Mouse (Mus musculus) frontal cortex, postnatal 36 days (tissue): Measurements from ENCODE around the gene Hip1r.

Source experiments
- DNase-seq, 2 experiments: peaks; one replicate each; pipeline ENCODE4 v3.0.0; 2022; ENCODE audit warnings: low spot score in 2 of 2

Gene Hip1r

DNA sequence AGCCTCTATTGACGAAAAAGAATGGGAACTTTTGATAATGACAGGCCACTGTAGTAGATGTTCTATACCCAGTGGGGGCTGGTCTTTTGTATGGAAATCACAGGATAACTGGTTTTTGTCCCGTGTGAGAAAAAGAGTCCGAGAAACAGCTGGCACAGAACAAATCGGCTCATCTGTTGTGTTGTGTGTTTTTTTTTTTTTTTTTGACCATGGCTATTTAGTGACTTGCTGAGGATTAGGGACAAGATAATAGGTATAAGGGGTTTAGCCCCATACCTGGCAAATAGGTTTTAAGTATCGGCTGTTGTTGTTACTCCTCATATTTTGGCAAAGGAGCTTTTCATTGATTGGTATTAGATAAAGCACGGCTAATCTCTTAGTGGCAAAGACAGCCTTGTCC, 975 bp upstream of the Hip1r start:
- no peak for DNase-seq

DNA sequence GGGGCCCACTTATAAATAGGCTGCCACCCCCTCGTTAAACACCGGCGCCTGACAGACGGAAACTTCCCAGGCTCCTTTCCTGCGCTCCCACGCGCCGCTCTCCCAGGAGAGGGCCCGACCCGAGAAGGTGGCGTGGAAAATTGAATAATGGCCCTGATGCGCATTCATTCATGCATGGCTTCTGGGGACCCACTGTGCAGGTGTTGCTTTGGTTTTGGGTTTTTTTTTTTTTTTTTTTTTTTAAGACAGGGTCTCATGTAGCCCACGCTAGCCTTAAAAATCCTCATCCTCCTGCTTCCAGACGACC, 704 bp downstream of the Hip1r start:
- peak in 1 of 2 experiments; percentile 43 for DNase-seq

DNA sequence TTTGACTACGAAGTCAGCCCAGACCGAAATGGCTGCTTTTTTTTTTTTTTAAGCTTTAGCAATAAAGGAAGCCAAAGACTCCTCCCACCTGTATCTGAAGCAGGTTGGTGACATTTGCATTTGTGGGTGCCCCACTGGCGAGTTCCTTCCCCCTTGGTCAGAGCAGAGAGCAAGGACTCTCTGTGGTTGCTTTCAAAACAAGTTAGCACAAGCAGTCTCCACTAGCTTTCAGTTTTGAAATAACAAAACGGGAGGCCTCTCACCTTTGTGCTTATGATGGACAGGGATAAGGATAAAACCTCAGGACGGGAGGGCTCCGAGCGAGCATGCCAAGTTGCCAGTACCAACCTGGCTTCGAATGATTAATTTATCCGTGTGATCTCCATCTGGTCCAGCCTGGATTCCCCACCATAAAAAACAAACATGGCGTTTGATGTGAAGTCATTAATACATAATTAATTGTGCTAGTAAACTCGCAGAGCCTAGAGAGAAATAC, 1.2 kb downstream of the Hip1r start:
- no peak for DNase-seq

DNA sequence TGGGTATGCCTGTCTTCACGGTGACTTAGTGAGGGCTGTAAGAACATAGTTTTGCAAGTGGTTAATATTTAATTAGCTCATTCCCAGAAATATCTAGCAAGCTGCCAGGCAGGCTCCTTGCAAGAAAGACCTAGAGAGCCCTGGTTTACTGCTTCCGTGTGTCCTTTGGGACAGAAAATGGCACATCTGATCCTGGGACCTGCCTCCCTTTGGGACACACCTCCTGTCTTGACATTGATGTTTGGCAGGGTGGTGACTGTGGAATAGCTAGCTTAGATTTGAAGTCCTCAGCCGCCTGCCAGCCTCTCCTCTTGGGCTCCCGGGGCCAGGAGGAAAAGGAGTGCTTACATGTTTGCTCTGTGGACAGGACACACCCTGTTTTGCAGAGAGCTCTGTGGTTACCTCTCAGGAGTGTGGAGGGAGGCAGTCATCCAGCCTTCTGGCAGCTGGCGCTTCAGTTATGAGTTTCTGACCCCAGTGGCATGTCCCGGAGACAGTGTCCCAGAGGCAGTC, 2.3 kb downstream of the Hip1r start:
- DNase-seq: no peak

DNA sequence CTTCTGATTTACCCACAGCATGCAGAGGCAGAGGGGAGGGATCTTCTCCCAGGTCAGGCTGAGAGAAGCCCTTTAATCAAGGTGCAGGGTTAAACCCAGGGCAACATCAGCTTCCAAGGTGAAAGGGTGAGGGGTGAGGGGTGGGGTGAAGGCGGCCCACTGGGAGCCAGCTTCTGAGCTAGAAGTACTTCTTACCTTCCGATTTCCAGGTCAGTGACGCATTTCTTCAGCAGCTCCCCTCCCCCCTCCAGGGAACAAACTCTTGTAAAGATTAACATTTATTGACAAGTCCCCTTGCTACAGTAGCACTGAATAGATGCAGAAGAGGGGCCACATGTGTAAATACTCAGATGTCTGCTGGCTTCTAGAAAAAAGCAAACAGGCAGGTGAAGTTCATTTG, 3.8 kb downstream of the Hip1r start:
- DNase-seq: no peak

DNA sequence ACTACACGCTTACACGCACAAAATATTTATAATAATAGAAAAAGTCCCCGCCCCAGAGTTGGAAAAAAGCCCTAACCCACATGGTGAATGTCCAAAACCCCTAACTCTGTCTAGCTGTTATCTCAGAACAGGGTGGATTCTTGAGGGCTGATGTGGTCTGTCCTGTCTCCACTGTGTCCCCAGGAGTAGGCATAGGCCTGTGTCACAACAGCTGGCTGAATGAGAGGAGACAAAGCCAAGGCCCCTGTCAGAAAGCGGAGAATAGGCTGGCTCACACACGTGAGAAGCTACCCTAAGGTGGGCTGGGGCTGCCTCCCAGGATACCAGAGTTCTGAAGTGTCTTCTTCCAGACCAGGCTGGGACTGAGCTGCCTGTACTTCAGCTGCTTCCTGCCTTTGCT, 4.7 kb downstream of the Hip1r start:
- no peak for DNase-seq

DNA sequence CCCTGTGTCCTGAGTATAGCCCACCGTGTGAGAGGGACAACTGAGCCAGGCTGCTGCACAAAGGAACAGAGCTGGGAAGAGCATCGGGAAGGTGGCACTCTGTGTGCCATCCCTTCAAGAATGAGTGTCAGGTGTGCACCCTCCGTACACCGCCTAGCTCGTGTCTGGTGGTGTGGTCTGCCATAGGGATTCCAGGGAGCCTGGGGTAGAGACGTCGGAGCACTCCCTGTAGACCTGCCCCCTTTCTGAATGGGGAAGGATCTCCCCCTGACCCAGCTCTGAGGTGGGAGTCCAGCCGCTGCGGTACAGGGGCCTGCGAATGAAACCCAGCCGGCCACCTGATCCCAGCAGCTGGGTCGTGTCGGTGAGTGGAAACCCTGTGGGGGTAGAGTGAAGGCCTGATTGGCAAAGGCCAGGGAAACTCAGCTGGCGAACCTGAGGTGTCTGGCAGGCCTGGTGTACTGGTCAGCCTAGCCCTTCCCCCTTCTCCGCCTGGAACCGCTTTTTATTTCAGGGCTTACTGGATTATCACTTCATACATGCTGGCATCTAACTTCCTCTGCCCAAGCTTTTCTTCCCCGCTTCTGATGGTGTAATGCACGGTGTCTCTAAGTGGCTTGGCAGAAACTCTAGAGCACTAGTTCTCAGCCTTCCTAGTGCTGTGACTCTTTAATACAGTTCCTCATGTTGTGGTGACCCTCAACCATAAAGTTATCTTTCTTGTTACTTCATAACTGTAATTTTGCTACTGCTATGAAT, 6.0 kb downstream of the Hip1r start:
- no peak for DNase-seq

DNA sequence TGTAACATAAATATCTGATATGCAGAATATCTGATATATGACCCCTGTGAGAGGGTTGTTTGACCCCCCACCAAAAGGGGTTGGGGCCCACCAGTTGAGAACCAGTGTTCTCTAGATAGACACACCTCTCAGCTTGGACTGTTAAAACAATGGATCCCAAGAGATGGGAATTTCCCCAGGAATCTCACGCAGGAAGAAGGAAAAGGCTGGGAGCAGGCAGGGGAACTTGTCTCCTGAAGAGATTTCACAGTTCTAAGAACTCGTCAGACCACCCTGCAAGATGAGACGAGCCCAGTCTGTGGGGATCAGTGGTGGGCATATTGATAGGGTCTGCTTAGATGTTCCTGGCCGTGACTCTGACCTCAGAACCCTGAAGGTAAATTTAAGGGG, 6.5 kb downstream of the Hip1r start:
- no peak for DNase-seq

DNA sequence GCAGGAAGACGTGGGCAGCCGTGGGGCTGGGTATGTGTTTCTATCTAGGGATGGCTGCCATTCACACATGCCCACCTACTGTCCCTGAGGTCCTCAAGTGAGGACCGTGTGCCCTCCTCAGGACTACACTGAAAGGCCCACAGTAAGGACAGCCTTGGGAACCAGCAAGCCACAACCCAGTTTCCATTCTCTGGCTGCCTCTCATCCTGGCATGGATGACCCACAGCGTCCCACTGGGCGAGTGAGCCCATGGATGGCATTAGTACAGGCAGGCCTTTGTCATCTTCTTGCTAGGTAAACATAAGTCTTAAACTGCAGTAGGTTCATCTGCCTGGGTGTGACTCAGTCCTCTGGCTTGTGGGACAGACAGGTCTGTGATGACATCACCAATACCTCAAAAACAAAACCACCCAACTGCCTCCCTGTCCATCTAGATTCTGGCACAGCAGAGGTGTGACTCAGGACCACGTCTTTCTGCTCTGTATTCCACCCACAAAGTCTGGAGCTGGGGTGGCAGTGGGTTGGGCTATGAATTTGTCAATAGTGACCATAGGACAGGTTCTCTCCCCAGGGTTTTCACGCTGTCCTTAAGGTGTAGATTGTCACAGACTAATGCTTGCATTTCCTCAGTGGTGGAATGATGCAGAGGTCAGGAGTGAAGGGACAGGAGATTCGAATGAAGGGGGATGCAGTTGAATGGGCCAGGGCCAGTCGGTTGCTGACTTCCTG, 7.3 kb downstream of the Hip1r start:
- no peak for DNase-seq

DNA sequence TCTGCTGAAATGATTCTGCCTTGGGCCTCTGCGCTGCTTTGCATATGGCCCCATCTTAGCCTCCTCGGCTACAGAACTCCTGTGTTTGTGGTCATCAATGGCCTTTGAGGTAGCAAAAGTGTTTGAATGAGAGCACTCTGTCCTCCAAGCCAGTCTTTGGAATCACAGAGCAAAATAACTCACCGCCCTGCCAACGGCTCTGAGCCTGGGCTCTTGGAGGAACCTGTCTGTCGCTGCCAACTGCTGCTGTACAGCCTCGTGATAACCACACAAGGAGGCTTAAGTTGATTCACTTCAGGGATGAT, 7.8 kb downstream of the Hip1r start:
- DNase-seq: no peak

DNA sequence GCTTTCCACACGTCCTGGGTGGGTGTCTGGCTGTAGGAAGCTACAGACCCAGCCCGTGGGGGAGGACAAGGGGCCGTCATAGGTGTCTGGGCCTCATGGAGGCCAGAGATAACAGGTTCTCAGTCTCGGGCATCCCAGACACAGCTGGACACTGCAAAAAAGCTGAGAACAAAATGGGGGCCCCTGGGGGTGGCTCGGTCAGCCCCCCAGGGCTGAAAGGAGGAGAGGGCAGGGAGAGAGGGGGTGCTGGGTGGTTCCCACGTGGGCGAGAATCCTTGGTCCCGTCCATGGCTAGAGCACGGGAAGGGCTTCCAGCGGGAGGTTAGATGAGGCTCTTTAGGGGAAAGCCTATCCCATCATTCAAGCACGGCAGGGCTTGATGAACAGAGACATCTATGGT, 9.4 kb downstream of the Hip1r start:
- DNase-seq: no peak

DNA sequence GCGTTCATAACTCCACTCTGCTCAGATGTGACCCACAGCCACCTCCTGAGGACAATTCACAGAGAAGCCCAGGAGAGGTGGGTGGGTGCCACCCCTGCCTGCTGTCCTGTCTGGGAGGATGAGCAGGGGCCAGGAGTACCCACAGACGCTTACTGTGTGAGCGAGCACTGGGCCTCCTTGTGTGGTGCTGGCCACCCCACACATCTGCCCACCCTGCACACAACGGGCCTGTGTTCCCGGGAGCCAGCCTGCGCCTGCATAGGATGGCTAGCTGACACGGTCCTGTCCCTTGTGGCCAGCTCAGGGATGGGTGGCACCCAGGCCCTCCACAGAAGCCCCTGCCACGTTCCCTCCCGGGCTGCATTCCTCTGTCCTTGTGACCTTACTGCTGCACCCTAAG, 12.0 kb downstream of the Hip1r start:
- DNase-seq: no peak

DNA sequence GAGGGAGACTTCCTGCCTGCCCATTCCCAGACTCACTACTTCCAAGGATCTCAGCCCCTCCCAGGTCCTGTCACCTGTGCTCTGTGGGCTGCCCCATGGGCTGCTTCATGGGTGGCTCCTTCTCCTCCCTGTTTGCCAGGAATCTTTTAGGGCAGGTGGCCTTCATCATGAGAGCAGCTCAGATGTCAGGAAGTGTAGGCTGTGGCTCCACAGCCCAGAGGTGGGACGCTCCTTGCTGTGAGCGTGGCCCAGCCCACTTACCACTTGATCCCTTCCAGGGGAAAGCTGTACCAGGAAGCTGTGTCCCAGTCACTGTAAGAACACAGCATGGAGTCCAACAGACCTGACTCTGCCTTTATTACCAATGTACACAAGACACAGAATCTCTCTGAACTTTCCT, 13.5 kb downstream of the Hip1r start:
- DNase-seq: no peak

DNA sequence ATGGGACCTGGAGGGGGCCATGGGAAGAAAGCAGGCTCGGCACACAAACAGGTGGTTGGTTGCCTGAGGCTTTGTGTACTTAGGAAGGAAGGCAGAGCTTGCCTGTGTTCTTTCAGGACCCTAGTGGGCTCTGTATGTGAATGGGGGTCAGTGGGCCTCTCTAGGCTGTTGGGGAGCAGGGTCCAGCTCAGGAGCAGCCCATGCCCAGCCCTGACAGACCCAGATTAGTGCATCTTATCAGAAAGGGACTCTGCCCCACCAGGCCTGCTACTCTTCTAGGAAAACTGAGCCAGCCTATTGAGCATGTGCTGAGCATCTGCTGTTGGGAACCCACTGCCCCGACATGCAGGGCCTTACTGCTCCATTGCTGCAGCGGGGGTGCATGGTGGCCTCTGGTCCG, 14.1 kb downstream of the Hip1r start:
- no peak for DNase-seq

DNA sequence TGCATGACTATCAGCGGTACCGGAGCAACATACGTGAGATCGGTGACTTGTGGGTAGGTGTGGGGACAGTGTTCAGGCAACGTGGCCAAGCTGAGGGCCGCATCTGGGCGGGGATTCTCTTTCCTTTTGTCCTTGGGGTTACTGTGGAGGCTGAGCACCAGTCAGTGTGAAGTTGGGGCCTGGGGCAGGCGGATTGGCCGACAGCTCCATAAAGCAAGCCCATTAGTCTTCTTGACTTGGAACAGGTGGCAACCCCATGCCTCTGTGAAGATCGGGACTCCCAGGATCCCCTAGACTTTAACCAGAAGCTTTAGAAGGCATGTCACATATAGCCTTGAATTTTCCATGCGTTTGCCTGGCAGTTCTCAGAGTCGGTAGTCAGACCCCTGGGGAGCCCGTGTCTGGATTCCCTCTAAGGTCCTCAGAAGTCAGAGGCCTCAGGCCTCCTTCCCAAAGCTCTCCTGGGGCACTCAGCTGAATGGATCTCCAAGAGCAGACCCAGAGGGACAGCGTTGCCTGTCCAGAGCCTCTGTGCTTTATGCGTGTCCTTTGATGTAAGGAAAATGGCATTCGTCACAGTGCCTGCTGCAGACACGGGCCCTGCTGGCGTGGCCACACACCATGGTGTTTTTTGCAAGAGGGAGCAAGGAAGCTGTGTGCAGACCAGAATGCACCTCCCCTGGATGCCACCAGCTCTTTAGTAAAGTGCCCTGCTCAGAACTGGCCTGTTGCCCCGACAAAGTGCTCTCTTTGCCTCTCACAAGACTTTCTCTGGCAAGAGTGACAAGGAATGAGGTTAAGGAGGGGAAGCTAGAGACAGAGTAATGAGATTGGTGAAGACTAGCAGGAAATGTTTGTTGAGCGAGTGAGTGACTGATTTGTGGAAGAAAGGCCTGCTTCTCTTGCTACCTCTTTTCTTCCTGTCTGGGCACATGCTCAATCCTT, 16.8 kb downstream of the Hip1r start:
- no peak for DNase-seq

DNA sequence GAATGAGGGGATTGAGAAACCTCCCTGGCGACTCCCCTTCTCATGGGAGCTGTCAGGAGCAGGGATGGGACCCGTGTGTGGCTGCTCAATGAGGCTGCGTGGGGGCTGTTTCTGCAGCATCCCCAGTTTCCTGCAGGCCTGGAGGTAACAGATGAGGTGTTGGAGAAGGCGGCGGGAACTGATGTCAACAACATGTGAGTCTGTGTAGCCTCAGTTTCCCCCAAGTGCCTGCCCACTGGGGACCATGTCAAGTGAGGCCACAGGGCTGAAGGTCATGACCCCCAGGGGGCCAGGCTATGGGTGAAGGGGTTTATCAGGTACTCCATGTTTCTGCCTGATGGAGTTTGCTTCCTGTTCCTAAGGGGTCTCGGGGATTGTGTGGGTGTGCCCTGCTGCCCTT, 17.9 kb downstream of the Hip1r start:
- no peak for DNase-seq

DNA sequence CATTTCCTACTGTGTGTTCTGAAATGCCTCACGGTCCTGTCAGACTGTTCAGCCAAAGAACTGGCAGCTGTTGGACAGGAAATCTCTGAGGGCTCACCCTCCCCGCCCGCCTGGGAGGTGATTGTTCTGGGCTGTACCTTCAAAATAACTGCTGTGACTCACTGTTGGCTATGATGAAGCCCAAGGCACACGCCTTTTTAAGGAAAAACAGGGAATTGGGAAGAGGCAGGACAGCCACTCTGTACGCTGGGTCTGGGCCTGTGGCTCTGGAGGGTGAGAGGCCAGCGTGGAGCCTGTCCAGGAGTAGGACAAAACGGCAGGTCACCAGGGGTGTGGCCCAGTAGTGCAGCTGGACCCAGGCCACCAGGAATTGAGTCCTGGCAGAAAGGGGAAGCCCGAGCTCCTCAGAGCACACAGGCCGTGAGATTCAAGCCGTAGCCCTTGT, 18.8 kb downstream of the Hip1r start:
- no peak for DNase-seq

DNA sequence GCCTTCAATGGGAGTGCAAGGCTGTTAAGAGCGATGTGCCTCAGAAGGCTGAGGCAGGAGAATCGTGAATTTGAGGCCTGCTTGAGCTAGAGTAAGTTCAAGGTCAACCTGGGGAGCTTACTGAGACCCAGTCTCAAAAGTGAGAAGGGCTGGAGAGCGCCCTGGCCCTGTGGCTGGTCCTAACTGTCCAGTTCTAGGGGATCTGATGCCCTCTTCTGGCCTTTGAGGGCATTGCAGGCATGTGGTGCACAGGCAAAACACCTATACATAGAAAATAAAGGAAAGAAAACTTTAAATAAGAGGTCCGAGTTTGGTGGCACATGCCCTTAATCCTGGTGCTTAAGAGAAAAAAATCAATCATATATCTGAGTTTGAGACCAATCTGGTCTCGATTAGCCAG, 19.4 kb downstream of the Hip1r start:
- DNase-seq: peak; percentile 84 to 90

DNA sequence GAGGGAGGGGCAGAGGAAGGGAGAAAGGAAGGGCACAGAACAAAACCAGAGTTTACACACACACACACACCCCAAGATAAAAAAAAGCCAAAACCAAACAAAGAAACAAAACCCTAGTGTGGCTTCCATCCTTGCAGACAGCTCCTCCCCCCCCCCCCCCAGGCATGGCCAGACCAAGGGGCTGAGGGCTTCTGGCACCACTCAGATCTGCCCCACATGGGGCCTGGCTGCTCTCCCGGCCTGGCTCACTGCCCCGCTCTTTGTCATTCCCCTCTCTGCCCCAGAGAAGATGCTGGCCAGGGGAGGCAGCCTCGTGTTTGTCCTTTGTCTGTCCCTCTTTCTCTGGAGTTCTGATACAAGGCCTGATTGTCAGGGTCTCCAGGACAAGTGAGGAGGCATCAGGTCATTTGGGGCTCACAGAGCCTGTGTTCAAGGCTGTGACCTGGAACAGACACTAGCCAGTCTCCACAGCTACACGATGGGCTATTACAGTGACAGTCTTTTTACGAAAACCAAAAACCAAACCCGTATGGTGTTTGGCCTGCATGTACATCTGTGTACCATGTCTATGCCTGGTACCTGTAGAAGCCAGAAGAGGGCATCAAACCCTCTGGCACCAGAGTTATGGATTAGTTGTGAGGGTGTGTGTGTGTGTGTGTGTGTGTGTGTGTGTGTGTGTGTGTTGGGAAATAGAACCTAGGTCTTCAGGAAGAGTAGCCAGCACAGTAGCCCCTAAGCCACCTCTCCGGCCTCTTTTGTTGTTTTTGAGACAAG, 20.0 kb downstream of the Hip1r start:
- peak in 1 of 2 experiments; percentile 79 for DNase-seq

DNA sequence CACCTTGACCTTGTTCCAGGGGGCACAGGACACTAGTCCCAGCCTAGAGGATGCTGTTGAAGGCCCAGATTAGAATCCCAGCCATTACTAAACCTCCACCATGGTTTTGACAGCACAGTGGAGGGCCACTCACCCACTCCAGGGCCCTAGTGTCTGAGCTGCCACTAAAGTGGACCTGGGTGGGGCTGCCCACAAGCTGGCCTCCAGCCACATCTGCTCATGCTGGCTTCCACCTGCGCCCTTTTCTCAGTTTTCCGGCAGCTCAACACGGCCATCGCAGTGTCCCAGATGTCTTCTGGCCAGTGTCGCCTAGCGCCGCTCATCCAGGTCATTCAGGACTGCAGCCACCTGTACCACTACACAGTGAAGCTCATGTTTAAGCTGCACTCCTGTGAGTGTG, 21.0 kb downstream of the Hip1r start:
- no peak for DNase-seq

DNA sequence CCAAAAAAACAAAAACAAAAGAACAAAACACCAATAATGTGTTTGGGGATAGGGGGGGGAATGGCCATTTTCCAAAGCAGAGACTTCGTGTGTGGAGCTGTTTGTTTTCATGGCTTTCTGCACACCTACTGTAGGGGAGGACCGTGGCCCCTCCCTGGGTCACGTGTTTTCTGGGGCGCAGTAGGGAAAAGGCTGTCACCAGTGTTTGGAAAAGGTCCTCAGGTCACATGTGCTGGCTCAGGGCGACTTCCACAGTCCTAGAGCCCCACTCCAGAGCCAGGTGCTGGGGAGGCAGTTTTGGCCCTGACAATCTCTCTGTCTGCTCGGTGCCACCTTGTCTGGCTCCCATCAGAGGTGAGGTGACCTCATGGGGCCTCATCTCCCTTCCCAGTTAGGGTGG, 22.0 kb downstream of the Hip1r start:
- DNase-seq: no peak

DNA sequence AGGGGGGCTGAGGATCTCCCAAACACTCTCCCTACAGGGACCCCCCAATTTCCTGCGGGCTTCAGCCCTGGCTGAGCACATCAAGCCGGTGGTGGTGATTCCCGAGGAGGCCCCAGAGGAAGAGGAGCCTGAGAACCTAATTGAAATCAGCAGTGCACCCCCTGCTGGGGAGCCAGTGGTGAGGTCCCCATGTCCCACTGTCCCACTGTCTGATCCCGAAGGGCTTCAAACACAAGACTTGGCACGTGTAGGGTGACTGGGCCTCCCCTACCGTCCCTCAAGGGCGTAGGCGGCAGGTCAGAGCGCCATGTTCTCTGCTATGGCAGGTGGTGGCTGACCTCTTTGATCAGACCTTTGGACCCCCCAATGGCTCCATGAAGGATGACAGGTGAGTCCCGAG, 22.8 kb downstream of the Hip1r start:
- DNase-seq: no peak
